Mouse (Mus musculus) forebrain, embryonic 14.5 days (tissue): Measurements from ENCODE around the gene Gm21738. TPM values are rescaled to one million over a fixed set of nuclear protein-coding genes. Genes with fewer than 3 reads are reported as not detected.
"Not testable (repeated sequence)": the region's sequence is repeated elsewhere in the genome, so short reads cannot be mapped to it uniquely, and the experiment has no call there.

Experiments
- ATAC-seq: fragments of 200-750 bp; cut with Nextera tagmentation; 2 replicates; pipeline ENCODE4 v1.8.0; 2017; ENCODE audit warnings: mild to moderate bottlenecking, moderate library complexity
- DNase-seq: peaks from one replicate; pipeline ENCODE4 v3.0.0-alpha.2; 2015; ENCODE audit warnings: low spot score
- H3K27ac ChIP-seq: fragments of 300-500 bp; sonication (generic); 2 replicates; pipeline ENCODE4 v1.5.1; 2014; ENCODE audit warnings: low read depth, mild to moderate bottlenecking, control low read depth, low read length, moderate library complexity
- H3K27me3 ChIP-seq: fragments of 300-500 bp; sonication (generic); replicated peaks from 2 replicates; pipeline ENCODE4 v1.6.1; 2014; ENCODE audit warnings: low read length, control low read depth, mixed read lengths; ENCODE audit not compliant: control insufficient read depth, insufficient read depth
- H3K36me3 ChIP-seq: fragments of 300-500 bp; sonication (generic); 2 replicates; pipeline ENCODE4 v1.6.1; 2014; ENCODE audit warnings: low read length, control low read depth; ENCODE audit not compliant: control insufficient read depth, insufficient read depth
- H3K4me1 ChIP-seq: fragments of 300-500 bp; sonication (generic); 2 replicates; pipeline ENCODE4 v1.6.1; 2014; ENCODE audit warnings: antibody characterized with exemption, low read length, control low read depth; ENCODE audit not compliant: control insufficient read depth, insufficient read depth
- H3K4me2 ChIP-seq: fragments of 300-500 bp; sonication (generic); 2 replicates; pipeline ENCODE4 v1.6.1; 2014; ENCODE audit warnings: mild to moderate bottlenecking, control low read depth, low read length
- H3K4me3 ChIP-seq: fragments of 300-500 bp; sonication (generic); 2 replicates; pipeline ENCODE4 v1.5.1; 2014; ENCODE audit warnings: low read depth, low read length, control low read depth
- H3K9ac ChIP-seq: fragments of 300-500 bp; sonication (generic); 2 replicates; pipeline ENCODE4 v1.6.1; 2014; ENCODE audit warnings: mild to moderate bottlenecking, low read length, control low read depth, moderate library complexity
- H3K9me3 ChIP-seq: fragments of 300-500 bp; sonication (generic); replicated peaks from 2 replicates; pipeline ENCODE4 v1.6.1; 2016; ENCODE audit warnings: low read length, control low read depth, mixed read lengths; ENCODE audit not compliant: control insufficient read depth
- WGBS: fragments of 180-500 bp; shearing (Covaris S2); extraction: QIAGEN DNeasy Blood & Tissue Kit; methylation state at CpG from one replicate; pipeline ENCODE4 v1.1.7; 2014; 5-methylcytosine and 5-hydroxymethylcytosine counted together
- polyA plus RNA-seq: library from polyadenylated mRNA; unstranded; fragments of >200 nt; fragmentation: Nextera tagmentation; extraction: Ambion mirVana; gene quantifications from 2 replicates; pipeline ENCODE4 v1.2.1, GENCODE M21; 2014

Gene Gm21738
- polyA plus RNA-seq: not detected in 2 replicates

DNA sequence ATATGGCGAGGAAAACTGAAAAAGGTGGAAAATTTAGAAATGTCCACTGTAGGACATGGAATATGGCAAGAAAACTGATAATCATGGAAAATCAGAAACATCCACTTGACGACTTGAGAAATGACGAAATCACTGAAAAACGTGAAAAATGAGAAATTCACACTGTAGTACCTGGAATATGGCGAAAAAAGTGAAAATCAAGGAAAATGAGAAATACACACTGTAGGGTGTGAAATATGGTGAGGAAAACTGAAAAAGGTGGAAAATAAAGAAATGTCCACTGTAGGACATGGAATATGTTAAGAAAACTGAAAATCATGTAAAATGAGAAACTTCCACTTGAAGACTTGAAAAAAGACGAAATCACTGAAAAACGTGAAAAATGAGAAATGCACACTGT, at the start of gene Gm21738:
Gene Gm21738, minus strand, starts transcription at position 101 of the 400 bp plus-strand sequence.
- H3K9me3 ChIP-seq, H3K4me2 ChIP-seq, H3K4me1 ChIP-seq, H3K4me3 ChIP-seq, H3K27ac ChIP-seq, ATAC-seq, DNase-seq, H3K36me3 ChIP-seq, H3K9ac ChIP-seq, H3K27me3 ChIP-seq: not testable (repeated sequence)
- WGBS: 77% methylated on average over 7 of the region's 7 CpGs

GRCm38 (mm10) chr14:19383741-19384140, 35.0 kb downstream of the Gm21738 start:
- WGBS: 89% methylated on average over 7 of the region's 7 CpGs
- 0 out of 2 replicates have a peak, but pooled peaks cover 10% of the 10 kb centered on the region for H3K9me3 ChIP-seq

More at GRCm38 (mm10) chr14:19383741-19384140, 35.0 kb downstream of the Gm21738 start:
- not testable (repeated sequence) for H3K9ac ChIP-seq, ATAC-seq, H3K27ac ChIP-seq, H3K27me3 ChIP-seq, H3K4me3 ChIP-seq, H3K36me3 ChIP-seq, DNase-seq, H3K4me2 ChIP-seq, H3K4me1 ChIP-seq

Other genes starting within 250 kb of the Gm21738 start
- gene Gm2244, start 131.0 kb upstream of the Gm21738 start, polyA plus RNA-seq: 0.26 and 0.48 TPM in 2 replicates
- gene Gm2237, start 166.2 kb upstream of the Gm21738 start, polyA plus RNA-seq: 4.9 and 5.1 TPM in 2 replicates
- gene Gm5458, start 183.7 kb upstream of the Gm21738 start, polyA plus RNA-seq: not detected in 2 replicates